ENCODE assay signal across 25 mouse cellular contexts in the genomic region with DNA sequence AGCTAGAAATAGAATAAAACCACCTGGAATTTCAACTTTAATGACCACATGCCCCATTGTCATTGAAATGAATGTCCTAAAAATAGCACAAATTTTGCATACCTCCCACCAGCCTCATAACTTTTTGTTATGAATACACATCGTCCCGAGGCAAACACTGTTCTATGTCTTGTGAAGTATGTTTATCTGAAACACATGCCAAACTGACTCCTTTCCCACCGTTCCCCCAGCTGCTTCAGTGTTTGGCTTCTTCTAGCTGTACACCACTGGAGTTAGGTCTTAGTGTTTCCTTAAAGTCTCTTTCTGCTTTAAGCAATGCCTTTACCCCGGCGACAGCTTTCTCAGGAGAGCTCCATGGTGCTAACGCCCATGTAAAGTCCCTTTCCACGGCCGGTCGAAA.
DNase-seq lines count a peak whose midpoint lies in the region; ATAC-seq and TF ChIP-seq lines count a peak whose summit lies in the region.
"Had no signal": no experiment of that assay in that cellular context is flagged by ENCODE, and none has a peak within 500 bp of the region (broad histone marks: within the 10 kb centered on the region; RNA-seq: fewer than 3 reads in every experiment).

No protein-coding gene starts in this region.

- DNase-seq in heart, postnatal 0 days (ENCODE audit: low spot score), result peak; percentile 8
- DNase-seq in heart, adult 9 months (ENCODE audit: low spot score in 2 of 2), result no peak
- DNase-seq in stomach, postnatal 0 days (ENCODE audit: low spot score), result no peak
- no peak for DNase-seq in kidney, postnatal 25 days
- DNase-seq: cerebellum, adult 11 months; cerebellum, adult 2 months; cerebellum, adult 9-11 months; cerebellum, postnatal 25 days; forebrain, postnatal 0 days; gastrocnemius, adult 2 months; gastrocnemius, postnatal 14 days; heart, adult 11 months; heart, postnatal 14 days; kidney, adult 18-20 months had no signal

- TF ChIP-seq EP300 in heart, postnatal 0 days (IDR thresholded peaks at IDR 0.05; ENCODE audit: low read depth), result no peak
- no peak for TF ChIP-seq EP300 in stomach, postnatal 0 days (optimal IDR thresholded peaks at IDR 0.05)

- no peak overlapping the region for H3K9ac ChIP-seq in heart, embryonic 14.5 days (ENCODE audit: low read length)
- no peak overlapping the region for H3K9ac ChIP-seq in heart, embryonic 11.5 days (ENCODE audit: low read depth, low read length)
- H3K9ac ChIP-seq in heart, postnatal 0 days (replicated peaks; ENCODE audit: low read depth, low read length), result no peak overlapping the region
- H3K9ac ChIP-seq in stomach, embryonic 16.5 days (ENCODE audit: low read length), result no peak overlapping the region
- no peak overlapping the region for H3K9ac ChIP-seq in stomach, postnatal 0 days (ENCODE audit: low read length)
- H3K9ac ChIP-seq: embryonic facial prominence, embryonic 13.5 days; forebrain, postnatal 0 days; hindbrain, embryonic 13.5 days had no signal

- TF ChIP-seq CTCF in heart, postnatal 0 days (IDR thresholded peaks at IDR 0.05; ENCODE audit: low read depth), result no peak
- TF ChIP-seq CTCF in stomach, postnatal 0 days (IDR thresholded peaks at IDR 0.05; ENCODE audit: low read depth), result no peak

- no peaks in the 10 kb centered on the region for H3K27me3 ChIP-seq in heart, embryonic 14.5 days (ENCODE audit: control insufficient read depth, insufficient read depth, low read length)
- no peaks in the 10 kb centered on the region for H3K27me3 ChIP-seq in heart, embryonic 11.5 days (ENCODE audit: control insufficient read depth, insufficient read depth, low read length)
- no peaks in the 10 kb centered on the region for H3K27me3 ChIP-seq in heart, postnatal 0 days (ENCODE audit: control insufficient read depth, insufficient read depth, low read length)
- no peaks in the 10 kb centered on the region for H3K27me3 ChIP-seq in stomach, embryonic 16.5 days (ENCODE audit: control insufficient read depth, insufficient read depth, low read length)
- no peaks in the 10 kb centered on the region for H3K27me3 ChIP-seq in stomach, postnatal 0 days (ENCODE audit: control insufficient read depth, insufficient read depth, low read length)
- H3K27me3 ChIP-seq in myocyte (ENCODE audit: control insufficient read depth, insufficient read depth, insufficient read length), result no peaks in the 10 kb centered on the region
- H3K27me3 ChIP-seq: embryonic facial prominence, embryonic 13.5 days; hindbrain, embryonic 13.5 days had no signal

- peaks cover 10 to 31% of the 10 kb centered on the region in 2 experiments for H3K4me1 ChIP-seq in heart, embryonic 14.5 days (ENCODE audit: control insufficient read depth in 2 of 2, insufficient read depth in 2 of 2, low read length in 2 of 2)
- H3K4me1 ChIP-seq in heart, embryonic 11.5 days (ENCODE audit: control insufficient read depth, insufficient read depth, low read length), result peaks cover 4% of the 10 kb centered on the region; the same call in 1 of the 2 replicates
- peaks cover 19% of the 10 kb centered on the region for H3K4me1 ChIP-seq in heart, postnatal 0 days (ENCODE audit: control insufficient read depth, insufficient read depth)
- H3K4me1 ChIP-seq in stomach, embryonic 16.5 days (ENCODE audit: control insufficient read depth, insufficient read depth, low read length), result peaks cover 4% of the 10 kb centered on the region; the same call in 1 of the 2 replicates
- no peaks in the 10 kb centered on the region; the same call in 1 of the 2 replicates for H3K4me1 ChIP-seq in stomach, postnatal 0 days (replicated peaks; ENCODE audit: control insufficient read depth, insufficient read depth)

- no peak for TF ChIP-seq POLR2A in myocyte (IDR thresholded peaks at IDR 0.05; ENCODE audit: insufficient read length, low read depth)

- H3K4me3 ChIP-seq in heart, embryonic 14.5 days (ENCODE audit: control insufficient read depth in 1 of 2, insufficient read depth in 1 of 2, low read depth in 1 of 2, low read length in 2 of 2), result no peak overlapping the region
- H3K4me3 ChIP-seq in heart, embryonic 11.5 days (ENCODE audit: low read depth, low read length), result no peak overlapping the region
- H3K4me3 ChIP-seq in heart, postnatal 0 days (ENCODE audit: low read depth, low read length), result no peak overlapping the region
- no peak overlapping the region for H3K4me3 ChIP-seq in stomach, embryonic 16.5 days (replicated peaks; ENCODE audit: low read length)
- H3K4me3 ChIP-seq in stomach, postnatal 0 days (ENCODE audit: low read depth, low read length), result no peak overlapping the region
- H3K4me3 ChIP-seq in myocyte, result no peak overlapping the region
- H3K4me3 ChIP-seq: embryonic facial prominence, embryonic 13.5 days; forebrain, embryonic 10.5 days; heart, embryonic 10.5 days; hindbrain, embryonic 10.5 days; hindbrain, embryonic 13.5 days had no signal

- WGBS in heart, embryonic 14.5 days, result 63% methylated on average over 9 of the region's 9 CpGs
- 79% methylated on average over 9 of the region's 9 CpGs for WGBS in heart, embryonic 11.5 days (ENCODE audit: insufficient replicate concordance)
- WGBS in heart, postnatal 0 days, result 52% methylated on average over 9 of the region's 9 CpGs
- 55% methylated on average over 9 of the region's 9 CpGs for WGBS in stomach, embryonic 16.5 days
- WGBS in stomach, postnatal 0 days, result 56% methylated on average over 9 of the region's 9 CpGs

- no peak overlapping the region for H3ac ChIP-seq in myocyte (ENCODE audit: control insufficient read depth, insufficient read length)

- no peaks in the 10 kb centered on the region for H3K9me3 ChIP-seq in heart, embryonic 14.5 days (ENCODE audit: control insufficient read depth, low read length)
- H3K9me3 ChIP-seq in heart, embryonic 11.5 days (replicated peaks; ENCODE audit: control insufficient read depth, low read length), result no peaks in the 10 kb centered on the region
- H3K9me3 ChIP-seq in heart, postnatal 0 days (replicated peaks; ENCODE audit: control insufficient read depth, low read length), result no peaks in the 10 kb centered on the region
- H3K9me3 ChIP-seq in stomach, embryonic 16.5 days (replicated peaks; ENCODE audit: control insufficient read depth, low read length), result no peaks in the 10 kb centered on the region
- H3K9me3 ChIP-seq in stomach, postnatal 0 days (ENCODE audit: control insufficient read depth, low read length), result no peaks in the 10 kb centered on the region
- H3K9me3 ChIP-seq: embryonic facial prominence, embryonic 13.5 days; forebrain, embryonic 10.5 days; heart, embryonic 10.5 days; hindbrain, embryonic 10.5 days; hindbrain, embryonic 13.5 days had no signal

- no peak for ATAC-seq in heart, embryonic 14.5 days (ENCODE audit: insufficient number of reproducible peaks, insufficient read depth, low FRiP score, low read depth)
- ATAC-seq in heart, embryonic 11.5 days (replicated peaks; ENCODE audit: insufficient number of reproducible peaks, low FRiP score, low TSS enrichment), result no peak
- peak; percentile 30; the same call in 1 of the 2 replicates for ATAC-seq in heart, postnatal 0 days (ENCODE audit: insufficient read depth, low read depth)
- no peak for ATAC-seq in stomach, embryonic 16.5 days (ENCODE audit: insufficient read depth, low FRiP score)
- ATAC-seq in stomach, postnatal 0 days (ENCODE audit: low FRiP score, low TSS enrichment), result no peak
- ATAC-seq: CD4-positive, CD25-positive, alpha-beta regulatory T cell, adult 4 months; forebrain, embryonic 14.5 days; forebrain, postnatal 0 days had no signal

- no peaks in the 10 kb centered on the region for H3K79me2 ChIP-seq in myocyte (ENCODE audit: control insufficient read depth, insufficient read depth)

- H3K27ac ChIP-seq in heart, embryonic 14.5 days (replicated peaks in 1 of 2; ENCODE audit: control insufficient read depth in 1 of 2, insufficient read depth in 1 of 2, low read depth in 2 of 2, low read length in 2 of 2), result peak overlapping the region; percentile 41; a peak in 1 of 4 replicates
- H3K27ac ChIP-seq in heart, embryonic 11.5 days (ENCODE audit: low read depth, low read length), result no peak overlapping the region
- H3K27ac ChIP-seq in heart, postnatal 0 days (ENCODE audit: low read depth), result peak overlapping the region; percentile 52
- 0 out of 2 replicates have a peak overlapping the region, but pooled peaks have one; percentile 38 for H3K27ac ChIP-seq in stomach, embryonic 16.5 days (ENCODE audit: low read length)
- H3K27ac ChIP-seq in stomach, postnatal 0 days (replicated peaks), result no peak overlapping the region
- H3K27ac ChIP-seq: embryonic facial prominence, embryonic 13.5 days; forebrain, embryonic 10.5 days; gastrocnemius, adult 2 months; heart, embryonic 10.5 days; hindbrain, embryonic 10.5 days; hindbrain, embryonic 13.5 days had no signal

- no peak overlapping the region for H3K4me2 ChIP-seq in heart, embryonic 14.5 days (ENCODE audit: low read length)
- H3K4me2 ChIP-seq in heart, embryonic 11.5 days, result no peak overlapping the region
- H3K4me2 ChIP-seq in heart, postnatal 0 days (ENCODE audit: low read depth, low read length), result no peak overlapping the region
- H3K4me2 ChIP-seq in stomach, embryonic 16.5 days (ENCODE audit: low read depth, low read length), result no peak overlapping the region
- H3K4me2 ChIP-seq in stomach, postnatal 0 days (replicated peaks; ENCODE audit: low read depth), result no peak overlapping the region
- H3K4me2 ChIP-seq in myocyte (ENCODE audit: low read depth), result peak overlapping the region; percentile 50
- H3K4me2 ChIP-seq: embryonic facial prominence, embryonic 13.5 days; hindbrain, embryonic 13.5 days had no signal

- H3K36me3 ChIP-seq in heart, embryonic 14.5 days (ENCODE audit: control insufficient read depth, insufficient read depth, low read length), result no peaks in the 10 kb centered on the region
- H3K36me3 ChIP-seq in heart, embryonic 11.5 days (ENCODE audit: control insufficient read depth, insufficient read depth, low read length), result no peaks in the 10 kb centered on the region
- H3K36me3 ChIP-seq in heart, postnatal 0 days (replicated peaks; ENCODE audit: control insufficient read depth, insufficient read depth, low read length), result no peaks in the 10 kb centered on the region
- no peaks in the 10 kb centered on the region for H3K36me3 ChIP-seq in stomach, embryonic 16.5 days (ENCODE audit: control insufficient read depth, insufficient read depth, low read length)
- no peaks in the 10 kb centered on the region for H3K36me3 ChIP-seq in stomach, postnatal 0 days (ENCODE audit: control insufficient read depth, insufficient read depth, low read length)
- H3K36me3 ChIP-seq in myocyte (ENCODE audit: control insufficient read depth, insufficient read depth), result no peaks in the 10 kb centered on the region
- H3K36me3 ChIP-seq: embryonic facial prominence, embryonic 13.5 days; forebrain, embryonic 10.5 days; heart, embryonic 10.5 days; hindbrain, embryonic 10.5 days; hindbrain, embryonic 13.5 days had no signal

TF ChIP-seq in myocyte, 11 proteins besides CTCF, POLR2A, EP300 and RAD21 (continues in another document):
- TF ChIP-seq CEBPB (IDR thresholded peaks at IDR 0.05; ENCODE audit: insufficient read depth, poor library complexity, severe bottlenecking) (no peak), POLR2AphosphoS2 (IDR thresholded peaks at IDR 0.05; ENCODE audit: insufficient read length, low read depth) (no peak), MYOG (IDR thresholded peaks at IDR 0.05; ENCODE audit: control insufficient read depth in 1 of 3, insufficient read depth in 1 of 3, insufficient read length in 2 of 3, low read depth in 2 of 3) (no peak), SRF (IDR thresholded peaks at IDR 0.05; ENCODE audit: control insufficient read depth, insufficient read length, low read depth) (no peak)

Comparison
In these comparisons a context has a peak if more than half of its experiments do, and no peak if none do; other contexts are left out.
1. H3K27ac ChIP-seq: peak in heart, embryonic 14.5 days (2 of 2), heart, postnatal 0 days (single experiment) and stomach, embryonic 16.5 days (single experiment); none in heart, embryonic 11.5 days (single experiment) and stomach, postnatal 0 days (single experiment).